ENCODE assay signal across 8 mouse cellular contexts in genomic region chr12:13100505-13101354, GRCm38 (mm10).
DNase-seq lines count a peak whose midpoint lies in the region; ATAC-seq lines count a peak whose summit lies in the region.

No protein-coding gene starts in this region.

- H3K4me1 ChIP-seq in embryonic facial prominence, embryonic 14.5 days (ENCODE audit: control insufficient read depth, insufficient read depth, low read length), result 0 out of 2 replicates have a peak, but pooled peaks cover 3% of the 10 kb centered on the region
- H3K4me1 ChIP-seq in limb, embryonic 11.5 days (ENCODE audit: control insufficient read depth, insufficient read depth, low read length), result peaks cover 13% of the 10 kb centered on the region; the same call in 1 of the 2 replicates
- peaks cover 9% of the 10 kb centered on the region for H3K4me1 ChIP-seq in neural tube, embryonic 15.5 days

- peak overlapping the region; percentile 44; the same call in 1 of the 2 replicates for H3K27ac ChIP-seq in embryonic facial prominence, embryonic 14.5 days (replicated peaks; ENCODE audit: low read depth, low read length)
- peak overlapping the region; percentile 42; the same call in 1 of the 2 replicates for H3K27ac ChIP-seq in limb, embryonic 11.5 days (replicated peaks; ENCODE audit: low read depth, low read length)
- no peak overlapping the region for H3K27ac ChIP-seq in neural tube, embryonic 15.5 days (replicated peaks)

- H3K4me2 ChIP-seq in embryonic facial prominence, embryonic 14.5 days (ENCODE audit: low read depth, low read length), result no peak overlapping the region
- no peak overlapping the region for H3K4me2 ChIP-seq in limb, embryonic 11.5 days (ENCODE audit: low read depth, severe bottlenecking)
- H3K4me2 ChIP-seq in neural tube, embryonic 15.5 days, result no peak overlapping the region

- no peak overlapping the region for H3K9ac ChIP-seq in embryonic facial prominence, embryonic 14.5 days (ENCODE audit: low read depth, low read length)
- H3K9ac ChIP-seq in limb, embryonic 11.5 days (ENCODE audit: low read length), result no peak overlapping the region
- H3K9ac ChIP-seq in neural tube, embryonic 15.5 days (replicated peaks), result no peak overlapping the region

- WGBS in embryonic facial prominence, embryonic 14.5 days, result 23% methylated on average over 12 of the region's 12 CpGs
- WGBS in limb, embryonic 11.5 days, result 8% methylated on average over 12 of the region's 12 CpGs
- WGBS in neural tube, embryonic 15.5 days, result 16% methylated on average over 12 of the region's 12 CpGs

- H3K27me3 ChIP-seq in embryonic facial prominence, embryonic 14.5 days (replicated peaks; ENCODE audit: control insufficient read depth, insufficient read depth, low read length), result no peaks in the 10 kb centered on the region
- H3K27me3 ChIP-seq in limb, embryonic 11.5 days (ENCODE audit: control insufficient read depth, insufficient read depth, low read length), result no peaks in the 10 kb centered on the region
- H3K27me3 ChIP-seq in neural tube, embryonic 15.5 days (replicated peaks), result no peaks in the 10 kb centered on the region

- peak; percentile 82 for ATAC-seq in embryonic facial prominence, embryonic 14.5 days (ENCODE audit: low read depth)
- ATAC-seq in limb, embryonic 11.5 days (ENCODE audit: insufficient number of reproducible peaks, low FRiP score, low TSS enrichment, low read depth), result peak; percentile 50; the same call in 1 of the 2 replicates
- peak; percentile 16; the same call in 1 of the 2 replicates for ATAC-seq in neural tube, embryonic 15.5 days (ENCODE audit: low FRiP score)

- peak; percentile 56 for DNase-seq in retina, postnatal 1 day
- no peak for DNase-seq in retina, embryonic 14.5 days (ENCODE audit: low spot score)
- DNase-seq in embryonic facial prominence, embryonic 14.5 days (ENCODE audit: low spot score), result peak; percentile 80
- DNase-seq in limb, embryonic 11.5 days (ENCODE audit: low spot score), result peak; percentile 45
- no peak for DNase-seq in right cerebral cortex, adult 2 months (ENCODE audit: low spot score in 2 of 2)
- DNase-seq in left cerebral cortex, adult 9 months (ENCODE audit: low spot score in 2 of 2), result no peak
- no peak for DNase-seq in urinary bladder, postnatal 10 days (ENCODE audit: low spot score)

- no peak overlapping the region for H3K4me3 ChIP-seq in embryonic facial prominence, embryonic 14.5 days (ENCODE audit: low read depth, low read length)
- no peak overlapping the region for H3K4me3 ChIP-seq in limb, embryonic 11.5 days (ENCODE audit: low read depth, low read length)
- no peak overlapping the region for H3K4me3 ChIP-seq in neural tube, embryonic 15.5 days (replicated peaks)

- peaks cover 5% of the 10 kb centered on the region; the same call in 1 of the 2 replicates for H3K9me3 ChIP-seq in embryonic facial prominence, embryonic 14.5 days (ENCODE audit: control insufficient read depth, low read length)
- no peaks in the 10 kb centered on the region for H3K9me3 ChIP-seq in limb, embryonic 11.5 days (ENCODE audit: control insufficient read depth, low read length)
- H3K9me3 ChIP-seq in neural tube, embryonic 15.5 days (replicated peaks), result no peaks in the 10 kb centered on the region

- H3K36me3 ChIP-seq in embryonic facial prominence, embryonic 14.5 days (ENCODE audit: control insufficient read depth, insufficient read depth, low read length), result no peaks in the 10 kb centered on the region
- H3K36me3 ChIP-seq in limb, embryonic 11.5 days (ENCODE audit: control insufficient read depth, insufficient read depth, low read length), result no peaks in the 10 kb centered on the region
- H3K36me3 ChIP-seq in neural tube, embryonic 15.5 days, result no peaks in the 10 kb centered on the region

Comparison
In these comparisons a context has a peak if more than half of its experiments do, and no peak if none do; other contexts are left out.
1. DNase-seq: peak in retina, postnatal 1 day (single experiment), embryonic facial prominence, embryonic 14.5 days (single experiment) and limb, embryonic 11.5 days (single experiment); none in retina, embryonic 14.5 days (single experiment), right cerebral cortex, adult 2 months (0 of 2), left cerebral cortex, adult 9 months (0 of 2) and urinary bladder, postnatal 10 days (single experiment).
2. ATAC-seq: peak in every context shown above with its lines; median percentile 82 in embryonic facial prominence, embryonic 14.5 days; 50 in limb, embryonic 11.5 days; 16 in neural tube, embryonic 15.5 days.